Mouse (Mus musculus): ENCODE data around the gene Cstf1.

- TF ChIP-seq RCOR1 (conservative IDR thresholded peaks at IDR 0.05; ENCODE audit: low read depth, low read length) (no peak), USF1 (IDR thresholded peaks at IDR 0.05; ENCODE audit: low read depth, low read length) (no peak), CTCF (conservative IDR thresholded peaks at IDR 0.05 in 1 of 2, IDR thresholded peaks at IDR 0.05 in 1 of 2; ENCODE audit: low read depth in 2 of 2, low read length in 2 of 2) (no peak), TCF12 (IDR thresholded peaks at IDR 0.05; ENCODE audit: low read depth, low read length) (no peak), CHD1 (IDR thresholded peaks at IDR 0.05; ENCODE audit: low read depth, low read length) (no peak), NELFE (IDR thresholded peaks at IDR 0.05; ENCODE audit: low read depth, low read length) (no peak), EP300 (IDR thresholded peaks at IDR 0.05; ENCODE audit: low read length) (no peak)
These were observed 37.0 kb downstream of the Cstf1 start for GRCm38 (mm10) chr2:172407499-172407898.
